Mouse (Mus musculus): Measurements from ENCODE around the gene Mob1b.

GRCm38 (mm10) chr5:88685745-88686299 lies 34.8 kb upstream of the Mob1b start:
- TF ChIP-seq ZMIZ1 (IDR thresholded peaks at IDR 0.05; ENCODE audit: low read depth, low read length) (no peak), MAFK (IDR thresholded peaks at IDR 0.05; ENCODE audit: insufficient replicate concordance, low read length) (no peak), EP300 (IDR thresholded peaks at IDR 0.05; ENCODE audit: low read length) (no peak), JUND (conservative IDR thresholded peaks at IDR 0.05; ENCODE audit: low read depth, low read length) (no peak), CTCF (conservative IDR thresholded peaks at IDR 0.05 in 1 of 2, IDR thresholded peaks at IDR 0.05 in 1 of 2; ENCODE audit: low read depth in 2 of 2, low read length in 2 of 2) (no peak), CHD1 (IDR thresholded peaks at IDR 0.05; ENCODE audit: low read depth, low read length) (no peak), TBP (conservative IDR thresholded peaks at IDR 0.05; ENCODE audit: low read depth, low read length) (no peak)

All from CH12.LX (cell line).